Mouse (Mus musculus) ES-CJ7 (cell line): Measurements from ENCODE around the gene Exoc8.

Experiments
- DNase-seq: peaks from one replicate; pipeline ENCODE4 v3.0.0; 2011; ENCODE audit warnings: low read depth, low spot score

Gene Exoc8

DNA sequence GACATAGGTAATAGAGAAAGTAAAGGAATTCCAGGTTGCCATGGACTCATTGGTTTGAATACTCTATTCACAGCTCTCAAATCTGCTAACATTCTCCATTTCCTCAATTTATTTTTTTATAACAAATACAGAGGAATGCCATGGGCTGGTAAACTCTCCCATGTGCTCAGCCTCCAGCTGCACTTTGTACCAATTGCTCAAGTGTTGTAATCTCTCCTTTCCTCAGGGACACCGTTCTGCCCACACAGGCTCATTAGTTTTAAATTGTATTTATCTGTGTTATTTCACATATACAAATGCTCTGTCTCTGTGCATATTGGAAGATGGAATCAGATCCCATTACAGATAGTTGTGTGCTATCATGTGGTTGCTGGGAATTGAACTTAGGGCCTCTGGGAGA, 44.0 kb downstream of the Exoc8 start:
- no peak for DNase-seq

DNA sequence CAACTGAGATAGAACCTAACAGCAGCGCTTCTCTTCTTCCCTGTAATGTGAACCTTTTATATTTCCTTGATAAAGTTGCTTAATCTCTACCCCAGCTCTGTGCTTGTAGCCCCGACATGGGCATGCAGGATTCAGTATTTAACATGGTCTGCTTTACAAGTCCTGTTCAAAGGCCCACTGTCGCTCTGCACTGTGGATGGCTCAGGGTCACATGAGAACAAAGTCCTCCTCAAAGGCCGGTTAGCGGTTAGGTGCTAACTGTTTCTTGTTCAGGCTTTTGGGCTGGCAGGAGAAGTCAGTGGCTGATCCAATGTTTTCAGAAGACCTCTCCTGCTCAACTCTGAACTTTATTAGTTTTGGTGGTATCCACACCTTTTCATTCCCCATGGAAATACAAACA, 51.9 kb downstream of the Exoc8 start:
- no peak for DNase-seq

DNA sequence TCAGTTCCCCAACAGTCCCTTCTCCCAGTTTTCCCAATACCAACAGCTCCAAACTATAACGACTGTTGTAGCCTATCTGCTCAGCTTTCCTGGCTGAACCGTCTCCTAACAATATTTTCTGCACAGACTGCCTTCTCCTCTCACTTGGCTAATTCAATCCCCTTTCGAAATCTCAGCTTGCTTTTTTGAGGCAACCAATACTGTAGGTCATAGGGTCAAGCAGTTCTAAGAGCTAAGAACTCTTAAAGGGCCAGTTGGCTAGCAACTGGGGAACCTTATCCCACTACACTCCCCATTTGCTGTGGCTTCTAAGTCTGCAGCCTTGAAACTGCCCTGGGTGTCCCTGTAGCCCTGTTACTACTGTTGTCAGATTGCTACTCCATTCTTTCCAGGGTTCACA, 52.4 kb downstream of the Exoc8 start:
- no peak for DNase-seq
